Mouse (Mus musculus): ENCODE measurements around the gene Aif1.

DNA sequence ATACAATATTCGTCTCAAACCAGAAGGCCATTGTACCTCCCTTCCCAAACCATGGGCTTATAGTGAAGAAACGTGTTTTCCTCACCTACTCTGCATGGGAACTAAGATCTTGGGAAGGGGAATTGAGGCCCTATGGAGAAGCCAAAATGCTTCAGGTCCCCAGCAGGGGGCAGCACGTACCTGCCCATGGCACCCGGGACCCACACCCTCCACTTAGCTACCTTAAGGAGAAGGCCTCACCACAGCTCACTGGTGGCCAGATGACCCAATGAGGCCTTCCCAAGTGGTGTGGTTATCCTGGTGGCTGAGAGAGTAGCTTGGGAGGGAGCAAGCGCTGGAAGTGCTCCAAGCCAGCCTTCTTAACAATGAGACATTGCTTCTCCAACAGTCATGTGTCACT, 2.7 kb upstream of the Aif1 start:
- TF ChIP-seq CTCF (IDR thresholded peaks at IDR 0.05; ENCODE audit: borderline replicate concordance, control insufficient read depth, extremely low read depth, insufficient read depth, low read length, poor library complexity) (peak; percentile 95), POLR2A (IDR thresholded peaks at IDR 0.05; ENCODE audit: control insufficient read depth, extremely low read depth, insufficient read depth, low read length, poor library complexity) (no peak)

Data from thymus, adult 2 months (tissue).